Mouse (Mus musculus) heart, adult 2 months (tissue): ENCODE data around the gene Rpp30. TPM values are rescaled to one million over a fixed set of nuclear protein-coding genes. Genes with fewer than 3 reads are reported as not detected.

Experiments
- DNase-seq, 2 experiments: peaks; one replicate each; pipeline ENCODE4 v3.0.0; 2021
- H3K27ac ChIP-seq: fragments of 200-600 bp; 2 replicates; pipeline ENCODE4 v1.8.1; 2022
- H3K27me3 ChIP-seq: fragments of 200-500 bp; 2 replicates; pipeline ENCODE4 v1.6.1; 2012; ENCODE audit warnings: mild to moderate bottlenecking, low read length, inconsistent platforms, mixed read lengths; ENCODE audit not compliant: control insufficient read depth, insufficient read depth
- H3K36me3 ChIP-seq: fragments of 200-500 bp; 2 replicates; pipeline ENCODE4 v1.6.1; 2012; ENCODE audit warnings: low read length, inconsistent platforms; ENCODE audit not compliant: control insufficient read depth, insufficient read depth
- H3K4me1 ChIP-seq: fragments of 200-500 bp; 2 replicates; pipeline ENCODE4 v1.6.1; 2011; ENCODE audit warnings: low read length; ENCODE audit not compliant: control insufficient read depth, insufficient read depth
- H3K4me3 ChIP-seq: fragments of 200-600 bp; 2 replicates; pipeline ENCODE4 v1.8.1; 2022
- H3K79me2 ChIP-seq: fragments of 200-500 bp; replicated peaks from 2 replicates; pipeline ENCODE4 v1.6.1; 2012; ENCODE audit warnings: mild to moderate bottlenecking, inconsistent platforms, low read length, moderate library complexity, mixed read lengths; ENCODE audit not compliant: control insufficient read depth, insufficient read depth
- H3K9ac ChIP-seq: fragments of 200-500 bp; 2 replicates; pipeline ENCODE4 v1.6.1; 2012; ENCODE audit warnings: low read depth, mild to moderate bottlenecking, control low read depth, inconsistent platforms, low read length, mixed read lengths
- CTCF ChIP-seq: fragments of 200-600 bp; IDR thresholded peaks from 2 replicates; pipeline ENCODE4 v1.8.1; 2022; ENCODE audit warnings: antibody characterized with exemption, mild to moderate bottlenecking, moderate library complexity
- EP300 ChIP-seq: fragments of 200-500 bp; IDR thresholded peaks from 2 replicates; pipeline ENCODE4 v1.6.1; 2011; ENCODE audit warnings: low read depth, low read length, control low read depth; ENCODE audit not compliant: insufficient read depth
- POLR2A ChIP-seq: fragments of 200-500 bp; IDR thresholded peaks from 2 replicates; pipeline ENCODE4 v1.6.1; 2011; ENCODE audit warnings: mild to moderate bottlenecking, low read depth, low read length, control low read depth; ENCODE audit not compliant: insufficient read depth
- WGBS: fragments of 180-500 bp; shearing (Covaris S2); methylation state at CpG from one replicate; pipeline ENCODE4 v1.1.7; 2018; 5-methylcytosine and 5-hydroxymethylcytosine counted together
- intact Hi-C: fragments of 180-260 bp; cut with DNase I; formaldehyde crosslinking; loops from one replicate; pipeline ENCODE4 v1.15.1; 2025
- polyA plus RNA-seq: library from polyadenylated mRNA; depleted of rRNA; stranded (reverse); fragments of >200 nt; gene quantifications from 2 replicates; pipeline ENCODE4 v1.2.3, GENCODE M21; 2012
- total RNA-seq, 2 experiments: library from RNA; stranded (reverse); gene quantifications; 2 replicates each; pipeline ENCODE4 v1.2.3; 2021

The Rpp30 gene
- total and polyA plus RNA-seq, 3 experiments: 5.3 to 12.7 (median 11.9) TPM

- intact Hi-C loops: loop anchor here (2.0 to 10.0 kb wide), 3 partner anchors 958 to 1292 kb away; partner anchors contain the start of gene Kif11
- H3K9ac ChIP-seq: no peak overlapping the region; the same call in 1 of the 2 replicates
- peak overlapping the region; percentile 54 for H3K27ac ChIP-seq
These were observed 782 bp upstream of the Rpp30 start for GRCm38 (mm10) chr19:36082606-36083261.

GRCm38 (mm10) chr19:36090781-36091180, 7.3 kb downstream of the Rpp30 start:
- intact Hi-C loops: loop anchor here (5.0 kb wide), 1 partner anchor 352 kb away; no protein-coding TSS in a partner anchor
- H3K79me2 ChIP-seq: no peaks in the 10 kb centered on the region
- 36% methylated on average over 5 of the region's 5 CpGs for WGBS
- H3K4me1 ChIP-seq: no peaks in the 10 kb centered on the region
- no peaks in the 10 kb centered on the region for H3K27me3 ChIP-seq
- no peak for DNase-seq
- no peak overlapping the region for H3K9ac ChIP-seq
- no peak overlapping the region for H3K27ac ChIP-seq
- H3K4me3 ChIP-seq: no peak overlapping the region
- H3K36me3 ChIP-seq: no peaks in the 10 kb centered on the region
- TF ChIP-seq POLR2A: no peak
- TF ChIP-seq CTCF: peak; percentile 78

More at GRCm38 (mm10) chr19:36082606-36083261, 782 bp upstream of the Rpp30 start:
- TF ChIP-seq CTCF (peak; percentile 85), EP300 (no peak)
- H3K36me3 ChIP-seq: no peaks in the 10 kb centered on the region
- peak in 1 of 2 experiments; percentile 25 for DNase-seq
- H3K4me3 ChIP-seq: peak overlapping the region; percentile 80
- no peaks in the 10 kb centered on the region for H3K79me2 ChIP-seq
- peaks cover 1% of the 10 kb centered on the region for H3K4me1 ChIP-seq
- 46% methylated on average over 7 of the region's 7 CpGs for WGBS
- no peaks in the 10 kb centered on the region for H3K27me3 ChIP-seq

GRCm38 (mm10) chr19:36097194-36097593, 13.7 kb downstream of the Rpp30 start:
- Histone ChIP-seq H3K27ac (no peak overlapping the region), H3K27me3 (no peaks in the 10 kb centered on the region), H3K79me2 (no peaks in the 10 kb centered on the region), H3K9ac (no peak overlapping the region), H3K4me1 (no peaks in the 10 kb centered on the region), H3K4me3 (no peak overlapping the region), H3K36me3 (no peaks in the 10 kb centered on the region)
- no peak for DNase-seq
- 82% methylated on average over 3 of the region's 3 CpGs for WGBS
- TF ChIP-seq POLR2A: no peak
- TF ChIP-seq CTCF: no peak
- intact Hi-C loops: no loop called here

- 95% methylated on average over 1 of the region's 1 CpGs for WGBS
- H3K9ac ChIP-seq: no peak overlapping the region
- TF ChIP-seq POLR2A: no peak
- TF ChIP-seq CTCF: no peak
- H3K27me3 ChIP-seq: no peaks in the 10 kb centered on the region
- DNase-seq: no peak
- intact Hi-C loops: no loop called here
- no peaks in the 10 kb centered on the region for H3K4me1 ChIP-seq
- H3K36me3 ChIP-seq: no peaks in the 10 kb centered on the region
- H3K27ac ChIP-seq: no peak overlapping the region
- H3K4me3 ChIP-seq: no peak overlapping the region
- no peaks in the 10 kb centered on the region for H3K79me2 ChIP-seq
These were observed 14.7 kb downstream of the Rpp30 start for GRCm38 (mm10) chr19:36098265-36098664.

GRCm38 (mm10) chr19:36098916-36099315, 15.4 kb downstream of the Rpp30 start:
- Histone ChIP-seq H3K4me1 (no peaks in the 10 kb centered on the region), H3K36me3 (no peaks in the 10 kb centered on the region), H3K4me3 (no peak overlapping the region), H3K27me3 (no peaks in the 10 kb centered on the region), H3K27ac (no peak overlapping the region), H3K79me2 (no peaks in the 10 kb centered on the region), H3K9ac (no peak overlapping the region)
- intact Hi-C loops: no loop called here
- TF ChIP-seq POLR2A (no peak), EP300 (no peak), CTCF (no peak)
- no peak for DNase-seq
- 91% methylated on average over 7 of the region's 7 CpGs for WGBS

GRCm38 (mm10) chr19:36103909-36104308, 20.4 kb downstream of the Rpp30 start:
- no peak for DNase-seq
- no peaks in the 10 kb centered on the region for H3K4me1 ChIP-seq
- no peaks in the 10 kb centered on the region for H3K27me3 ChIP-seq
- 67% methylated on average over 5 of the region's 5 CpGs for WGBS
- no peaks in the 10 kb centered on the region for H3K79me2 ChIP-seq
- no peak overlapping the region for H3K9ac ChIP-seq
- intact Hi-C loops: no loop called here
- no peaks in the 10 kb centered on the region for H3K36me3 ChIP-seq
- H3K4me3 ChIP-seq: no peak overlapping the region
- no peak overlapping the region for H3K27ac ChIP-seq
- TF ChIP-seq CTCF: no peak
- no peak for TF ChIP-seq EP300
- TF ChIP-seq POLR2A: no peak
